Mouse (Mus musculus): ENCODE measurements around the gene Mettl7a3.
"Not testable (repeated sequence)": the region's sequence is repeated elsewhere in the genome, so short reads cannot be mapped to it uniquely, and the experiment has no call there.

GRCm38 (mm10) chr15:100365967-100366366 is 31.2 kb downstream of the Mettl7a3 start:
- TF ChIP-seq ETS1 (conservative IDR thresholded peaks at IDR 0.05; ENCODE audit: low read depth, low read length); POLR2AphosphoS2 (IDR thresholded peaks at IDR 0.05; ENCODE audit: low read depth, low read length); CHD1 (IDR thresholded peaks at IDR 0.05; ENCODE audit: low read depth, low read length): not testable (repeated sequence)

All from CH12.LX (cell line).